Mouse (Mus musculus) midbrain, embryonic 16.5 days (tissue): ENCODE results near the gene Mmp14. TPM values are rescaled to one million over a fixed set of nuclear protein-coding genes. Genes with fewer than 3 reads are reported as not detected.
A peak's percentile ranks its signal among the peaks of the same experiment; 100 is the strongest.

Experiments used
- ATAC-seq: fragments of 200-750 bp; cut with Nextera tagmentation; 2 replicates; pipeline ENCODE4 v1.8.0; 2017; ENCODE audit warnings: moderate TSS enrichment
- H3K27ac ChIP-seq: fragments of 300-500 bp; sonication (generic); 2 replicates; pipeline ENCODE4 v1.5.1; 2014; ENCODE audit warnings: mild to moderate bottlenecking, low read length, mixed read lengths
- H3K27me3 ChIP-seq: fragments of 300-500 bp; sonication (generic); 2 replicates; pipeline ENCODE4 v1.6.1; 2014; ENCODE audit warnings: low read depth, low read length, mixed read lengths; ENCODE audit not compliant: control insufficient read depth, insufficient read depth
- H3K36me3 ChIP-seq: fragments of 300-500 bp; sonication (generic); 2 replicates; pipeline ENCODE4 v1.6.1; 2014; ENCODE audit warnings: mild to moderate bottlenecking, low read length, moderate library complexity, mixed read lengths; ENCODE audit not compliant: control insufficient read depth, insufficient read depth
- H3K4me1 ChIP-seq: fragments of 300-500 bp; sonication (generic); 2 replicates; pipeline ENCODE4 v1.6.1; 2014; ENCODE audit warnings: mild to moderate bottlenecking, low read length, mixed read lengths; ENCODE audit not compliant: control insufficient read depth, insufficient read depth
- H3K4me2 ChIP-seq: fragments of 300-500 bp; sonication (generic); 2 replicates; pipeline ENCODE4 v1.6.1; 2014; ENCODE audit warnings: mild to moderate bottlenecking, low read length, mixed read lengths
- H3K4me3 ChIP-seq: fragments of 300-500 bp; sonication (generic); 2 replicates; pipeline ENCODE4 v1.5.1; 2014; ENCODE audit warnings: low read depth, mild to moderate bottlenecking, low read length, moderate library complexity, mixed read lengths
- H3K9ac ChIP-seq: fragments of 300-500 bp; sonication (generic); 2 replicates; pipeline ENCODE4 v1.6.1; 2014; ENCODE audit warnings: low read depth, low read length, mixed read lengths
- H3K9me3 ChIP-seq: fragments of 300-500 bp; sonication (generic); replicated peaks from 2 replicates; pipeline ENCODE4 v1.6.1; 2014; ENCODE audit warnings: mild to moderate bottlenecking, low read length, mixed read lengths; ENCODE audit not compliant: control insufficient read depth, poor library complexity, severe bottlenecking
- WGBS: fragments of 180-500 bp; shearing (Covaris S2); extraction: QIAGEN DNeasy Blood & Tissue Kit; methylation state at CpG from one replicate; pipeline ENCODE4 v1.1.7; 2014; 5-methylcytosine and 5-hydroxymethylcytosine counted together
- polyA plus RNA-seq: library from polyadenylated mRNA; unstranded; fragments of >200 nt; fragmentation: Nextera tagmentation; extraction: Ambion mirVana; gene quantifications from 2 replicates; pipeline ENCODE4 v1.2.1, GENCODE M21; 2015

Gene Mmp14
- polyA plus RNA-seq, 1 experiment from 2014 or later: 43.5 TPM

DNA sequence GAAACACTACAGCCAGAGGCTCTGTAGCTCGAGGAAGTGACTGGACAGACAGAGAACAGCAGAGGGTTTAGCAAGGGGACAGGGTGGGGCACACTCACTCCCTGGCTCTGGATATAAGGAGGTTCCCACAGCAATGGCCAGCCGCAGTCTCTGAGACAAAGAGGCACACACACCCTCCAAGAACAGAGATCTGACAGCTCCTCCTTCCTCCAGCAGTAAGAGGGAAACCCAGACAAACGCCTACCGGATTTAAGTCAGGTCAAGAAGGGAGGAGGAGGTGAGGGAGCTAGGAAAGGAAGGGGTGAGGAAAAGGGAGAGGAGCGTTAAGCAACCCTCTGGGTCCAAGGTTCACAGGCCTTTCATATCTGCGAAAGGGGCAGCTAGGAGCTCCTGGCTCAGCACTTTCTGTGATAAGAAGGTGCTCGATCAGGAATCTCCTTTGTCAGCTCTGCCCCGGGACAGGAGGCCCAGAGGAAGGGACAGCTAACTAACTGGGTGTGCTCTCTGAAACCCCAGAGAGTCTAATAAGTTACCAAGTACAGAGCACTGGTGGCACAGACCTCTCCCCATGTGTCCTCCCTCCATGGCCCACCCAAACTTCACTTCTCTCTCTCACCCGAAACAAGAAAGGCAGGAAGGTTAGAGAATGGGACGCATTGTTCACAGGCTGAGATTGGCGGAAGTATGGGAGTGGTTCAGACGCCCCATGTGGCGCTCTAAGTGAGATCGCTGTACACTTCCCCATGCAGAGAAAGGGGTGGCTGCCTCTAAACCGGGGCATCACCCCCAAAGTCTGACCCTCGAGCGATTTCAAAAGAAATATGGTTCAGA is 21.2 kb upstream of the Mmp14 start:
- no peaks in the 10 kb centered on the region for H3K36me3 ChIP-seq
- H3K9ac ChIP-seq: 0 out of 2 replicates have a peak overlapping the region, but pooled peaks have one; percentile 23
- H3K27ac ChIP-seq: 0 out of 2 replicates have a peak overlapping the region, but pooled peaks have one; percentile 13
- no peak for ATAC-seq
- H3K4me2 ChIP-seq: 0 out of 2 replicates have a peak overlapping the region, but pooled peaks have one; percentile 2
- no peaks in the 10 kb centered on the region for H3K9me3 ChIP-seq
- 0 out of 2 replicates have a peak, but pooled peaks cover 3% of the 10 kb centered on the region for H3K27me3 ChIP-seq
- 0 out of 2 replicates have a peak, but pooled peaks cover 2% of the 10 kb centered on the region for H3K4me1 ChIP-seq
- no peak overlapping the region for H3K4me3 ChIP-seq
- 45% methylated on average over 17 of the region's 17 CpGs for WGBS

GRCm38 (mm10) chr14:54412000-54412576 is 19.3 kb upstream of the Mmp14 start:
- no peaks in the 10 kb centered on the region for H3K9me3 ChIP-seq
- H3K4me1 ChIP-seq: peaks cover 2% of the 10 kb centered on the region; the same call in 1 of the 2 replicates
- H3K4me2 ChIP-seq: no peak overlapping the region
- no peaks in the 10 kb centered on the region for H3K36me3 ChIP-seq
- ATAC-seq: no peak
- WGBS: 30% methylated on average over 9 of the region's 9 CpGs
- H3K27me3 ChIP-seq: peaks cover 8% of the 10 kb centered on the region; the same call in 1 of the 2 replicates
- no peak overlapping the region for H3K9ac ChIP-seq
- no peak overlapping the region for H3K27ac ChIP-seq
- no peak overlapping the region for H3K4me3 ChIP-seq

DNA sequence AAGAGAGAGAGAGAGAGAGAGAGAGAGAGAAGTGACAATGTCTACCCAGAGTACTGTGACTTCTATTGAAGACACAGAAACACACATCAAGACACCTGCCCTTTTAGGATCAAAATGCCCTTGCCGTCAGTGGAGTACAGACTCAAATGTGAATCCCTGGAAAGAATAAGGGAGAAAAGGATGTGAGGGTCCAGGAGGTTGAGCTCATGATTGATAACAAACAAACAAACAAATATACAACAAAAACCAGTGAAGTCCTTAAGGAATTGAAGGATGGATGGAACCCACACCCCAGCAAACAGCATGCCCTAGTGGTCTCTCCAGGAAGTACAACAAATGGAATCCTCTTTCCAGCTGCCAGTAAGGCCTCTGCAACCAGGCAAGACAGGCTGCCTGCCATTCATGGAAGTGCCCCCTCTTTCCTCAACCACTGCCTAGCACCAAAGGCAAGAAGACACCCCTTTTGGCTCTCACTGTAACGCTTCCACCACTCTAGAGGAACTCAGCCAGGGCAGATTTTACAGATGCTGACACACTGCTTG is 18.7 kb upstream of the Mmp14 start:
- Histone ChIP-seq H3K27ac (peak overlapping the region; percentile 14; the same call in 1 of the 2 replicates), H3K9me3 (no peaks in the 10 kb centered on the region), H3K4me3 (no peak overlapping the region), H3K4me2 (no peak overlapping the region), H3K27me3 (peaks cover 8% of the 10 kb centered on the region; the same call in 1 of the 2 replicates), H3K9ac (no peak overlapping the region), H3K4me1 (peaks cover 2% of the 10 kb centered on the region; the same call in 1 of the 2 replicates), H3K36me3 (no peaks in the 10 kb centered on the region)
- ATAC-seq: no peak
- 30% methylated on average over 2 of the region's 2 CpGs for WGBS

GRCm38 (mm10) chr14:54413877-54414700 is 17.3 kb upstream of the Mmp14 start:
- H3K4me1 ChIP-seq: peaks cover 2% of the 10 kb centered on the region; the same call in 1 of the 2 replicates
- peak overlapping the region; percentile 11; the same call in 1 of the 2 replicates for H3K4me2 ChIP-seq
- H3K27me3 ChIP-seq: peaks cover 8% of the 10 kb centered on the region; the same call in 1 of the 2 replicates
- H3K9me3 ChIP-seq: no peaks in the 10 kb centered on the region
- 10% methylated on average over 18 of the region's 18 CpGs for WGBS
- ATAC-seq: peak; percentile 57; the same call in 1 of the 2 replicates
- no peaks in the 10 kb centered on the region for H3K36me3 ChIP-seq
- no peak overlapping the region for H3K9ac ChIP-seq
- no peak overlapping the region for H3K4me3 ChIP-seq
- no peak overlapping the region for H3K27ac ChIP-seq

- H3K4me3 ChIP-seq: no peak overlapping the region
- ATAC-seq: no peak
- H3K9me3 ChIP-seq: no peaks in the 10 kb centered on the region
- 12% methylated on average over 13 of the region's 13 CpGs for WGBS
- H3K9ac ChIP-seq: no peak overlapping the region
- no peak overlapping the region for H3K27ac ChIP-seq
- H3K4me2 ChIP-seq: no peak overlapping the region
- H3K27me3 ChIP-seq: peaks cover 8% of the 10 kb centered on the region; the same call in 1 of the 2 replicates
- H3K36me3 ChIP-seq: no peaks in the 10 kb centered on the region
- no peaks in the 10 kb centered on the region; the same call in 1 of the 2 replicates for H3K4me1 ChIP-seq
Observed at GRCm38 (mm10) chr14:54415241-54416020, 16.0 kb upstream of the Mmp14 start.

- no peak overlapping the region for H3K4me2 ChIP-seq
- peaks cover 8% of the 10 kb centered on the region; the same call in 1 of the 2 replicates for H3K27me3 ChIP-seq
- no peak overlapping the region for H3K4me3 ChIP-seq
- H3K4me1 ChIP-seq: no peaks in the 10 kb centered on the region; the same call in 1 of the 2 replicates
- H3K36me3 ChIP-seq: no peaks in the 10 kb centered on the region
- H3K27ac ChIP-seq: no peak overlapping the region
- 34% methylated on average over 5 of the region's 5 CpGs for WGBS
- H3K9ac ChIP-seq: no peak overlapping the region
- ATAC-seq: no peak
- H3K9me3 ChIP-seq: no peaks in the 10 kb centered on the region
Observed at GRCm38 (mm10) chr14:54416229-54416775, 15.1 kb upstream of the Mmp14 start.

- no peak overlapping the region for H3K4me2 ChIP-seq
- H3K36me3 ChIP-seq: no peaks in the 10 kb centered on the region
- no peak overlapping the region for H3K27ac ChIP-seq
- no peak overlapping the region for H3K9ac ChIP-seq
- WGBS: 53% methylated on average over 4 of the region's 4 CpGs
- H3K9me3 ChIP-seq: no peaks in the 10 kb centered on the region
- H3K27me3 ChIP-seq: peaks cover 8% of the 10 kb centered on the region; the same call in 1 of the 2 replicates
- H3K4me1 ChIP-seq: no peaks in the 10 kb centered on the region; the same call in 1 of the 2 replicates
- no peak for ATAC-seq
- H3K4me3 ChIP-seq: no peak overlapping the region
Observed at GRCm38 (mm10) chr14:54416830-54417229, 14.6 kb upstream of the Mmp14 start.
